Mouse (Mus musculus): ENCODE measurements around the gene Foxj2. TPM values are rescaled to one million over a fixed set of nuclear protein-coding genes. Genes with fewer than 3 reads are reported as not detected.

Foxj2 gene
- total RNA-seq, 2 experiments from 2014 or later, result 27.5 to 29.0 TPM

DNA sequence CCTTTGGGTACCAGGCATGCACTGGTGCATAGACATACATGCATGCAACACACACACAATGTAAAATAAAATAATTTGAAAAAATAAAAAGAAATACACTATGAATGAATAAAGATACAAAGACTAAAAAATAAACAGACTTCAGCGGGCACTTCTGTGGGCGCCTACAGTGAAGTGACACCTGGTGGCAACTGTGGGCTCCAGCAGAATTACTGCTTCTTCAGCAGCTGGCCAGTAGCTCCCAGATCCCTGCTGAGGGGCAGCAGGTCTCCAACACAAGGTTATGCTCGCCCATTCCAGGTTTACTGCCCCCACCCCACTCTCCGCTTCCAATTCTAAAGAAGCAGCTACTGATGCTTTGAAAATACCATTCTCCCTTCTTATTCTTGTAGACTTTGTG, 48.2 kb downstream of the Foxj2 start:
- no peak for DNase-seq (ENCODE audit: extremely low spot score in 1 of 2, low spot score in 1 of 2)

DNA sequence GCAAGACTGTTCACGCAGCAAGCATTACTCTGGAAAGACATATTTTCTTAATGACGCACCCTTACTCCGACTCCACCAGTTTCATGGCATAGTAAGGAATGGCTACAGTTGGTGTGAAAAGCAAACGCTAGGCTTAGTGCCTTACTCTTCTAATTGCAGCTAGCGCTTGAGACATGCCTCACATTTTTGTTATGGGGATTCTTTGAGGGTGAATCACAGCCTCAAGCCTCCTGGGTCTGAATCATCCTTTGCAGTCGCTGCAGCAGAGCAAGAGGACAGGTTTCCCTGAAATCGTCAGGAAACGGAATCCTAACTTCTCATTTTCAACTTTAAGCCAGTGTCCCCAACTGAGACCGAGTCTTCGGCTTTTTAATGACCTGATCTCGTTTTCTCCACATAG, 50.1 kb downstream of the Foxj2 start:
- DNase-seq (ENCODE audit: extremely low spot score in 1 of 2, low spot score in 1 of 2), result no peak

- no peak for DNase-seq (ENCODE audit: extremely low spot score in 1 of 2, low spot score in 1 of 2)
Observed at GRCm38 (mm10) chr6:122872800-122873199, 53.1 kb downstream of the Foxj2 start.

DNA sequence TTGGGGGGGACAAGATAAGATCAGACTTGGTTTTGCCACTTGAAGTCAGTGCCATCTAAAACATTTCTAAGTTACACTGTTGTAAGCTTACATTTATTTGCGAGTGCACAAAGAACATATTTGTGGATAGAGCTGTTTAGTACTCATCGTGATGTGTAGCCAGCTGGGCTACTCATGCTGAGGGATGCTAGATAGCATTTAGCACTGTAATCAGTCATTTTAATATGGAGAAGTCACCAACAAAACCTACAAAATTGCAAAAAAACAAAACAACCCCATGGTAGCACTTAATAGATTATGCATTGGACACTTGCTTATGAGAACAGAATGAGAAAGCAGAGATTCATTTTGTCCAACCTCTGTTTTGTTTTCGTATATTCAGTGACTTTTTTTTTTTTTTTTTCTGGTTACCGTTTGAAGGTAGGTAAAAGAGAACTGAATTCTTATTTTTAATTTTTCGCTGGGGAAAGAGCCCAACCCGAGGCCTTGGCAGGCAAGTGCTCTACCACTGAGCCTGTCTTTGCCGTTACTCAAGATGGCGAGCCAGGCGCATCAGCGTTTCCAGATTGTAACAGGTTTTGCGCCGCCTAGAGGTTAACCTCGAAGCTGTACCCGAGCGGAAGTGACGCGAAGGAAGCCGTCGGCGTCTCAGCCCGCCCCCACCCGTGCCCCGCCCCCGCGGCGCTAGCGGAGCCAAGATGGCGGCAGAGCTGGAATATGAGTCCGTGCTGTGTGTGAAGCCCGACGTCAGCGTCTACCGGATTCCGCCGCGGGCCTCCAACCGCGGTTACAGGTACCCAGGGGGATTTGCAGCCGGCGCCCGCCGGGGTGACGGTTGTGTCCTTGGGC, 54.4 kb downstream of the Foxj2 start, which contains the start of gene Necap1:
Gene Necap1, plus strand, starts transcription at position 604 of the 849 bp plus-strand sequence.
- peak; percentile 98 to 99 for DNase-seq (ENCODE audit: extremely low spot score in 1 of 2, low spot score in 1 of 2)

- DNase-seq (ENCODE audit: extremely low spot score in 1 of 2, low spot score in 1 of 2), result no peak
Observed at GRCm38 (mm10) chr6:122874720-122875389, 55.1 kb downstream of the Foxj2 start.

GRCm38 (mm10) chr6:122879141-122879735, 59.5 kb downstream of the Foxj2 start:
- no peak for DNase-seq (ENCODE audit: extremely low spot score in 1 of 2, low spot score in 1 of 2)

DNA sequence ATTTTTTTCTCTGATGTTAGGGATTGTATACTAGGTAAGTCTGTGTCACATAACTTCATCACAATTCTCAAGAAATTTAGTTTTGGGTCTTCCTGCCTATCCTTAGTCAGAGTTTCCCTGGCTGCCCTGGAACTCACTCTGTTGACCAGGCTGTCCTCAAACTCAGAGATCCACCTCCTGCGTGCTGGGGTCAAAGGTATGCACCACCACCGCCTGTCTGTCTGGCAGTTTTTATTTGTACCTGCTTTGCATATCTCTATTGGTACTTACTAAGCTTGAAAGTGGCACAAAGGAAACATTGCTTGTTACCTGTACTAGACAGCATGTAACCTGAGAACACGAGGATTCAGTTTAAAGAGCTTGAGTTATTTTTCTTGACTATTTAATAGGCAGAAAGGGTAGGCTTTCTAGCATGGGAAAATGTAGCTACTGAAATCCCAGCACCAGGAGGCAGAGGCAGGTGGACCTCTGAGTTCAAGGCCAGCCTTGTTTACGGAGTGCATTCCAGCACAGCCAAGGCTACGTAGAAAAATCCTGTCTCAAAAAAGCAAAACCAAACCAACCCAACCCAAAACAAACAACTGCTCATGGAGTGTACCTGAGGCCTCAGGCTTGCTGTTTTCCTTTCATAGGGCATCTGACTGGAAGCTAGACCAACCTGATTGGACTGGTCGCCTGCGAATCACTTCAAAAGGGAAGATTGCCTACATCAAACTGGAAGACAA, 60.2 kb downstream of the Foxj2 start:
- DNase-seq (ENCODE audit: extremely low spot score in 1 of 2, low spot score in 1 of 2), result no peak

DNA sequence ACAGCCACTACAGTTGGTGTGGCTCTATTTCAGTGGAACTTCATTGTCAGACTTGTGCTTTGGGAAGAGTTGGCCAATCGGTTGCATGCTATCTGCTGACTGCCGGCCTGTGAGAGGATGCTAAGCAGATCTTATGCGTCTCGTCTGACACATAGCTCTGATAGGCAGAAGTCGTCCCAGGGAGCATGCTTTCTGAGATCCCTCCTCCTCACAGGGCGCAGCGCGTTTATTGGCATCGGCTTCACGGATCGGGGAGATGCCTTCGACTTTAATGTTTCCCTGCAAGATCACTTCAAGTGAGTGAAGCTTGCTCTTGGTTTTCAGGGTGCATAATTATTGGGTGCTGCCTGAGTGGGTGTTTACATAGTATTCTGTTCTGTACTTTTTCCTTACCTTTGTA, 61.6 kb downstream of the Foxj2 start:
- DNase-seq (ENCODE audit: extremely low spot score in 1 of 2, low spot score in 1 of 2), result no peak

DNA sequence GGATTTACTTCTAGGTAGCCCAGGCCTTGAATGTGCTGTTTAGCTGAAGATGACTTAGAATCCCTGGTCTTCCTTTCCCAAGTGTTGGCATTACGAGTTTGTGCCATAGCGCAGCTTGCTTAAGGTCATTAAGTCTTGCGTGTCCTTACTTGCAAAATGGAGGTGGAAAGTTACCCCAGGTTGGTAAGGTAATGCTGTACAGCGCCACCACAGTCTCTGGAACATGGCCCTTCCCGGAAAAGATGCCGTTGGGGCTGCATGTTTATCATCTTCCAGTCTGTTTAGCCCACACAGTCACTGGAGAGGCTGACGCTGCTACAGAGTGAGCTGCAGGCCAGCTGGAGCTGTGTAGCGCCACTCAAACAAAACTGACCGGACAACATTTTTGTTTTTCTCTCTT, 63.9 kb downstream of the Foxj2 start:
- DNase-seq (ENCODE audit: extremely low spot score in 1 of 2, low spot score in 1 of 2), result no peak

GRCm38 (mm10) chr6:122889599-122889998, 69.9 kb downstream of the Foxj2 start:
- DNase-seq (ENCODE audit: extremely low spot score in 1 of 2, low spot score in 1 of 2), result no peak

GRCm38 (mm10) chr6:122892442-122893049, 72.8 kb downstream of the Foxj2 start:
- peak; percentile 48 to 82 for DNase-seq (ENCODE audit: extremely low spot score in 1 of 2, low spot score in 1 of 2)

Small RNA genes lying within 50 kb of the gene (microRNA-seq; reads per million reads assigned to microRNA genes)
- gene Mir7231, result 0.18 to 1.00 reads per million in 2 experiments

Other genes starting within 250 kb of the Foxj2 start
- 1 to 10 TPM; 1.7 to 2.9 TPM for gene Apobec1, start 217.5 kb upstream of the Foxj2 start, total RNA-seq (2021)
- not detected for gene Gdf3, start 209.8 kb upstream of the Foxj2 start, total RNA-seq (2021)
- not detected for gene Dppa3, start 193.5 kb upstream of the Foxj2 start, total RNA-seq (2021)
- not detected for gene Nanog, start 112.4 kb upstream of the Foxj2 start, total RNA-seq (2021)
- gene Slc2a3, start 18.3 kb upstream of the Foxj2 start, total RNA-seq (2021), result 100 to 1,000 TPM; 115 to 119 TPM
- 1 to 10 TPM in 1 of 2 experiments, under 1 TPM in 1; 0.62 to 1.2 TPM for gene C3ar1, start 36.2 kb downstream of the Foxj2 start, total RNA-seq (2021)
- 100 to 1,000 TPM; 205 to 214 TPM for gene Necap1, start 54.6 kb downstream of the Foxj2 start, total RNA-seq (2021)
- gene Clec4a1, start 101.9 kb downstream of the Foxj2 start, total RNA-seq (2021), result under 1 TPM; 0.38 to 0.44 TPM
- 1 to 10 TPM in 1 of 2 experiments, under 1 TPM in 1; 0.69 to 1.6 TPM for gene Clec4a3, start 132.6 kb downstream of the Foxj2 start, total RNA-seq (2021)
- gene Clec4a4, start 170.5 kb downstream of the Foxj2 start, total RNA-seq (2021), result not detected
- not detected for gene Clec4b1, start 230.0 kb downstream of the Foxj2 start, total RNA-seq (2021)